Mouse (Mus musculus) mature B cell (primary cell): ENCODE data around the gene Ccn5.

Experiments used
- in situ Hi-C: fragments of 300-500 bp; cut with MboI; formaldehyde crosslinking; loops from 2 replicates; pipeline ENCODE4 v1.14.3; 2019

Gene Ccn5

DNA sequence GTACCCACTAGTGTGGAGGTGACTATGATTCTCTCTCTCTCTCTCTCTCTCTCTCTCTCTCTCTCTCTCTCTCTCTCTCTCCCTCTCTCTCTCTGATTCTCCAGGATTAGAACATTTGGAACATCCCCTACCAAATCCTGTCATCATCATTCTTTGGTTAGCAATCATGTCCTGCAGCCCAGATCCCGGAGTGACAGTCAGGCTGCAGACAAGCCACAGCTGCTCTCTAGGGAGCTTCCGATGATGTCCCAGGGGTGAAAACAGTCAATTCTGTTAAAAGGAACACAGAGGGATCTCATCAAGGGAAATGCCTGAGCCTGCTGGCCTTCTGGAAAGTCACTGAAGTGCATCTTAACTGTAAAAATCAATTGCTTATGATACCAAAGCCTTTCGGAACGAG, 21.4 kb downstream of the Ccn5 start:
- in situ Hi-C loops: no loop called here

DNA sequence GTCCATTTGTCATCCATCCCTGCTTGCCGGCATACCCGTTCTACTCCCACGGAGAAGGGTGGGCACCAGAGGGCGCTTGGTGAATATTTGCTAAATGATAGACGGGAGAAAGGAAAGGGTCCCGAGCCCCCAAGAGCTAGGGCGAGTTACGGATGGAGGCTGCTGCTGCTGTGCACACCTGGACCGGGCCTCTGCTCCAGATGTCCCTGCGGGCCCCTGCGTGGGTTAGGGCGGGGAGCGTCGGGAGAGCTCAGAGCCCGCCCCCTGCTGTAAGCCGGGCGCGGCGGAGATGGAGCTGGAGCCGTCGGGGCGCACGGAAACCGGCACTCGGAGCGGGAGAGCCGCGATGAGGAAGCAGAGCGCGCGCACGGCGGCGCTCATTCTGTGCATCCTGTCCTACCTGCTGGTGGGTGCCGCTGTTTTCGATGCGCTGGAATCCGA, 32.8 kb downstream of the Ccn5 start, which contains the start of gene Kcnk15:
Gene Kcnk15 (plus strand): TSS at position 191 of the 441 bp plus-strand sequence.
- in situ Hi-C loops: no loop called here

DNA sequence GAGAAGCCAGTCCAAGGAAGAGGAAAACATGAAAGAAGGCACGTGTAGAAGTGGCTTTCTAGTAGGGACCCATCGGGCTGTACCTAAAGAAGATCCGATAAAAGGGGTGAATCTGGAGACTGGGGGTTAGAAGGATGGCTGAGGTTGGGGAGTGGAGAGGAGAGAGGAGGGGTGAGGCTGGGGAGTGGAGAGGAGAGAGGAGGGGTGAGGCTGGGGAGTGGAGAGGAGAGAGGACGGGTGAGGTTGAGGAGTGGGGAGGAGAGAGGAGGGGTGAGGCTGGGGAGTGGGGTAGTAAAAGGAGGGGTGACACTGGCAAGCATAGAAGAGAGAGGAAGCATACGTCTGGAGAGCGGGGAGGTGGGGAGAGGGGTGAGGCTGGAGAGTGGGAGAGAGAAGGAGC, 36.6 kb downstream of the Ccn5 start:
- in situ Hi-C loops: no loop called here

DNA sequence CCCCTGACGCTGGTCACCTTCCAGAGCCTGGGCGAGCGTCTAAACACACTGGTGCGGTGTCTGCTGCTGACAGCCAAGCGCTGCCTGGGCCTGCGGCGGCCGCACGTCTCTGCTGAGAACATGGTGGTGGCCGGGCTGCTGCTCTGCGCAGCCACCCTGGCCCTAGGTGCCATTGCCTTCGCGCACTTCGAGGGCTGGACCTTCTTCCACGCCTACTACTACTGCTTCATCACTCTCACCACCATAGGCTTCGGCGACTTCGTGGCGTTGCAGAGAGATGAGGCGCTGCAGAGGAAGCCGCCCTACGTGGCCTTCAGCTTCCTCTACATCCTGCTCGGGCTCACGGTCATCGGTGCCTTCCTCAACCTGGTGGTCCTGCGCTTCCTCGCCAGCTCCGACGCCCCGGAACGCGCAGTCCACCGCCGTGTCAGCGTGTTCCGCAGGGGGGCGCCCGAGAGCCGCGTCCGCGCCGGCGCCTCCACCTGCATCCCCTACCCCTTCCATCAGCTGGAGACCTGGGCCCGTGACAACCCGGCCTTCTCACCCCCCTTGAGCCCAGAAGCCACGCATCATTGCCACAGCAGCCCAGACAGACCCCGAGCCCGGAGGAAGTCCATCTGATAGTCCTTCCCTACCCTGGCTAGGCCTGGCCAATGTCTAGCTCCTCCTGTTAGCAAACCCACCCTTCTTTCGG, 37.7 kb downstream of the Ccn5 start:
- in situ Hi-C loops: no loop called here

DNA sequence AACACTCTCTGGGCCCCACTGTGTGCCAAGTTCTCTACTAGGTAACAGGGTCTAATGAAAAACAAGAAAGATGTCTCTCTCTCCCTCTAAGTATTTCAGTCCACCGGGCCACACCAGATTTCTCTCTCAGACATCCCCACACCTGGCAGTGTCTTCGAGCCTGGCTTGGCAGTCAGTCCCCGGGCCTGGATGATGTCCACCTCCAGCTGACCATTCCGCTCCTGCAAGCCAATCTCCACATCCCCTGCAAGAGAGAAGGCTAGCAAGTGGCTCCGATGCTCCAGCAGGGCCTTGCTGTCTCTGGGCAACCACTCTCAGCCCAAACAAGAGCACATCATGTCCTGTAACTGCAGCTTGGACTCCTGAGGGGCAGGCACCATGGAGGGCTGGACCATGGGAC, 44.6 kb downstream of the Ccn5 start:
- in situ Hi-C loops: no loop called here

DNA sequence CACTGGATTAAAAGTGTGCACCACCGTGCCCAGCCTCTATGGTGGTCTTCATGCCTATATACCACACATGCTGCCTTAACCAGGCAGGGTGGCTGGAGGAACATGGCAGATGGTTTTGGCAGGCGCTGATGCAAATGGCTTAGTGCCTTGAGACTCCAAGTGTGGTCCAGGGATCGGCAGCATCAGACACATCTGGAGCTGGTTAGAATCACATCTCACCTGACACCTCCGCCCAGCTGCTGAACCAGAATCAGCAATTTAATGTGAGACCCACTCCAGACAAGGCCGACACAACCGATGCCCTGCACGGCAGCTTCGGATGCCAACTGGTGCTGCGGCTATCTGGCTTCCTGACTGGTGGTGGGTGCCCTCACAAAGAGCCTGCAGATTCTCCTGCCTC, 45.4 kb downstream of the Ccn5 start:
- in situ Hi-C loops: no loop called here

DNA sequence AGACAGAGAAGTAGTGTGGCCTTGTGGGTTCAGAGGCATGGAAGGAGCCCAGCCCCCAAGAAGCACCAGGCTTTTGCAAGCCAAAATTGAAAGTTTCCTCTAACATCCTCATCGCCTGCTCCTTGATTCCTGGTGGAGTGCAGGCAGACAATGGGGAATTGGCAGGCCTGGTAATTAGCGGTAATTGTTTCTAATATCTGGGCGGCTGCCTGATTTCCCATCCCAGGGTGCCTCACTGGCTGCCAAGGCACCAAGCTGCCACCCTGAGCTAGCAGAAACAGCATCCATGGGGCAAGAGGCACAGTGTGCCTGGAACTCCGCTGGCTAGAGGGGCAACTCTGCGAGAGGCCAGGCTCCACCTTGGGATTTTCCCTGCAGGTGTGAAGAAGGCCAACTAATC, 49.1 kb downstream of the Ccn5 start:
- in situ Hi-C loops: no loop called here

DNA sequence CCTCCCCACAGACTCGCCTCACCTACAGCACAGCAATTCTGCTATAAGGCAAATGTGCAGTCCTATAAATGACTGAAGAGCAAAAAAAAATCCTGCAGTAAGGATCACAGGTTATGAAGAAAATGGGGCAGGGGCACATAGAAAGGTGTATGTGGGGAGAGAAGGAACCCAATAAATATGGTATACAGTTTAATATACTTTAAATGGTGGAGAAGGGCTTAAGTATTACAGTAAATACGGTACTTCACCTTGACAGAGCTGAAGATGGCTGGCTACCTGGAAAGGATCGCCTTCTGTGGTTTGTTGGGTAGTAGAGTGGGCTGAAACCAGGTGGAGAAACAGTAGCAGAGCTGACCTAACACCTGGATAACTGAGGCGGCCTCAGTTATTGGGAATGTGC, 50.6 kb downstream of the Ccn5 start:
- in situ Hi-C loops: no loop called here

DNA sequence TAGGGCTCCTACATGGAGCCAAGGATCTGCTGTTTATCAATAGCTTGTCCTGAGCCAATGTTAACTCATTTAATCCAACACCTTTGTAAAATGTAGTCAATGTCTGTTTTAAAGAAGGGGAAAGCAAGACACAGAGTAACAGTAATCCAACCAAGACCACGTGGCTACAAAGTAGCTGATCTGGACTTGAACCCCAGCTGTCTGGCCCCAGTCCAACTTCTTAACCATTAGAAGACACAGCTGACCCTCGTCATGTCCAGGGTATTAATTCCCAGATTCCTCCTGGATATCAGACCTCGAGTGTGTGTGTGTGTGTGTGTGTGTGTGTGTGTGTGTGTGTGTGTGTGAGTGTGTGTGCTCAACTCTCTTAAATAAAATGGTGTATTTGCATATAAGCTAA, 51.2 kb downstream of the Ccn5 start:
- in situ Hi-C loops: no loop called here

DNA sequence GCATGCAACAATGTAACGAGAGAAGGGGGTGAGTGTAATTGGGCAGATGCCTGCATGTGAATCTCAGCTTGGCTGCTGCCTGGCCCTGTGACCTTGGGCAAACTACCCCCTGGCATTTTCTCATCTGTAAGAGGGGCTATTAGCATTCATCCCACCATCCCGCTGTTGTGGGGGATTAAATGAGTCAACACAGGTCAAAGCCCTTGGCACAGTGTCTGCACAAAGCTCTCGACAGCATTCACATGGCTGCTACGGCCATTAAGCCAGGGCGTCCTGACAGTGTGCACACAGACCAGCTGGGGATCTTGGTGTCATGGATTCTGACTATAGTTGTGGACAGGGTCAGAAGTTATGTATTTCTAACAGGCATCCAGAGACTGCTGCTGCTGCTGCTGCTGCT, 54.2 kb downstream of the Ccn5 start:
- in situ Hi-C loops: no loop called here

DNA sequence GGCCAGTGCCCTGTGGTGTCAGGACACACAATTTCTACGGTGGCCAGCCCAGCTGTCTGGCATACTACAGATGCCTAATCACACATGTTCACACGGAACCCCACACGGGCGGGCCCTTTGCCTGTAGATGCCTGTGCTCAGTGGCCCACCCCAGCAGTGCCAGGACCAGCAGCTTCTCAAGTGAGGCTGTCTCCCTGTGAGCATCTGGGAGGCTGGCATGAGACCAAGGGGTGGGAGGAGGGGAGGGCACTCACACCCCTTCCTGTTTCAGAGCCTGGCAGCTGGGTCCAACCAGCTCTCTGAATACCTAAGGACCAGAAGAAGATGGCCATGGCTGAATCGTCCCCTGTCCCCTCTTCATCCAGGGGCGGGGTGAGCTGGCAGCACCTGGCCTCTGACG, 54.8 kb downstream of the Ccn5 start:
- in situ Hi-C loops: no loop called here

DNA sequence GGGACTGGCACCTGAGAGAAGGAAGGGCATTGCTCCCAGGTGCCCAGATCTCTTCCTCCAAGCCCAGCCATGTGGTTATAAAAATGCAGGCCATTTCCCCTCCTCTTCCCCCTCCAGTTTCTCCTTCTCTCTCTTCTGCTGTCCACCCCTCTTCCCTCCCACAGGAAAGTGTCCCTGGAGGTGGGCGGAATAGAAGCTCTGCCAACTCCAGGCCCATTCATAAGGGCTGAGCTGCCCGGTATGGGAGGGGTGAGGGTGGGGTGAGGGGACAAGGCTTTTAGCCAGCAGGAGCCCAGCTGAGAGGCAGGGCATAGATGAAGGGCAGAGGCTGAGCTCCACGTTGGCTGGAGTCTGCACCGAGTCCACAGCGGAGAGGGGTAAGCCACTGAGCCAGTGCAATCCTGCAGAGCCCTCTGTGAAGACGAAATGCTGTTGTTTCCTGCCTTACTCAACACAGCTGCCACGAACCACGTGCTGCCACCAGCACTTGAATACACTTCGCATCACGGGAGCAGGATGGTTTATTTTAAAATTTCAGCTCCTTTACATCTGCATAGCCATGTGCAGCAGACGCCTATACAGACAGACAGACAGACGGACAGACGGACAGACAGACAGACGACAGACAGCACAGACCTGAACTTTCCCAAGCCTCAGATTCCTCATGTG, 56.3 kb downstream of the Ccn5 start:
- in situ Hi-C loops: no loop called here

DNA sequence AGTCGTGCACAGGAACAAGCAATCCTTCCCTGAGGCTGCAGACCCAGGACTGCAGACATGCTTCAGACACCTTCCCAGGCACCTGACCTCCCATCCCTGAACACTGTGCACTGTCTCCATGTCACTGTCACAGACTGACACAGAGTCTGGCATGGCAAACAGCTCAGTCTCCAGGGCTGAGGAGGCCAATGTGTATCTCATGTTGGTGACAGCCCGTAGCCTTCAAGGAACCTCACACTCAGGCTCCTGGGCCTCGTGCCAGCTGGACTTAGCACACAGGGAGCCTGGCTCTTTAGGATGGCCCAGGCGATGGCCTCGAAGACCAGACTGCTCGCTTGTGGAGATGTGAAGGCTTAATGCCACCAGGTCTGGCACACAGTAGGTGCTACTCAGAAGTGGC, 60.2 kb downstream of the Ccn5 start:
- in situ Hi-C loops: no loop called here
